Mouse (Mus musculus) lung, postnatal 0 days (tissue): ENCODE measurements around the gene Nptx1. TPM values are rescaled to one million over a fixed set of nuclear protein-coding genes. Genes with fewer than 3 reads are reported as not detected.
A peak's percentile ranks its signal among the peaks of the same experiment; 100 is the strongest.

Source experiments
- ATAC-seq: fragments of 200-750 bp; cut with Nextera tagmentation; 2 replicates; pipeline ENCODE4 v1.8.0; 2017; ENCODE audit warnings: moderate library complexity
- DNase-seq: peaks from one replicate; pipeline ENCODE4 v3.0.0-alpha.2; 2016; ENCODE audit warnings: low spot score
- H3K27ac ChIP-seq: fragments of 300-500 bp; sonication (generic); 2 replicates; pipeline ENCODE4 v1.5.1; 2014; ENCODE audit warnings: antibody characterized with exemption, mild to moderate bottlenecking, low read length, mixed read lengths
- H3K27me3 ChIP-seq: fragments of 300-500 bp; sonication (generic); replicated peaks from 2 replicates; pipeline ENCODE4 v1.6.1; 2014; ENCODE audit warnings: low read length, mixed read lengths; ENCODE audit not compliant: insufficient read depth
- H3K36me3 ChIP-seq: fragments of 300-500 bp; sonication (generic); 2 replicates; pipeline ENCODE4 v1.6.1; 2014; ENCODE audit warnings: low read length, mixed read lengths; ENCODE audit not compliant: insufficient read depth
- H3K4me1 ChIP-seq: fragments of 300-500 bp; sonication (generic); 2 replicates; pipeline ENCODE4 v1.6.1; 2014; ENCODE audit warnings: antibody characterized with exemption, low read depth, low read length, mixed read lengths; ENCODE audit not compliant: insufficient read depth
- H3K4me2 ChIP-seq: fragments of 300-500 bp; sonication (generic); replicated peaks from 2 replicates; pipeline ENCODE4 v1.6.1; 2014; ENCODE audit warnings: low read depth, mild to moderate bottlenecking, low read length, moderate library complexity, mixed read lengths
- H3K4me3 ChIP-seq: fragments of 300-500 bp; sonication (generic); 2 replicates; pipeline ENCODE4 v1.5.1; 2014; ENCODE audit warnings: low read depth, low read length
- H3K9ac ChIP-seq: fragments of 300-500 bp; sonication (generic); replicated peaks from 2 replicates; pipeline ENCODE4 v1.6.1; 2014; ENCODE audit warnings: low read depth, mild to moderate bottlenecking
- H3K9me3 ChIP-seq: fragments of 300-500 bp; sonication (generic); 2 replicates; pipeline ENCODE4 v1.6.1; 2016; ENCODE audit warnings: low read length, mixed read lengths
- CTCF ChIP-seq: IDR thresholded peaks from 2 replicates; pipeline ENCODE4 v1.5.1; 2016; ENCODE audit warnings: antibody characterized with exemption, mild to moderate bottlenecking
- EP300 ChIP-seq: IDR thresholded peaks from 2 replicates; pipeline ENCODE4 v1.6.1; 2016; ENCODE audit warnings: antibody characterized with exemption, mild to moderate bottlenecking, control low read depth
- WGBS: fragments of 180-500 bp; shearing (Covaris S2); extraction: QIAGEN DNeasy Blood & Tissue Kit; methylation state at CpG from one replicate; pipeline ENCODE4 v1.1.7; 2014; 5-methylcytosine and 5-hydroxymethylcytosine counted together
- polyA plus RNA-seq: library from polyadenylated mRNA; unstranded; fragments of >200 nt; fragmentation: Nextera tagmentation; extraction: Ambion mirVana; gene quantifications from 2 replicates; pipeline ENCODE4 v1.2.1, GENCODE M21; 2015

Nptx1 gene
- polyA plus RNA-seq, 1 experiment from 2014 or later = 1.7 TPM

- H3K36me3 ChIP-seq = peaks cover 19% of the 10 kb centered on the region
- ATAC-seq = no peak
These were observed 39.8 kb downstream of the Nptx1 start for GRCm38 (mm10) chr11:119507772-119508171.

GRCm38 (mm10) chr11:119506386-119506785, 41.2 kb downstream of the Nptx1 start:
- H3K36me3 ChIP-seq = peaks cover 19% of the 10 kb centered on the region
- no peak overlapping the region for H3K27ac ChIP-seq
- WGBS = 79% methylated on average over 4 of the region's 4 CpGs

More at GRCm38 (mm10) chr11:119507772-119508171, 39.8 kb downstream of the Nptx1 start:
- H3K4me3 ChIP-seq = no peak overlapping the region
- no peak for DNase-seq
- TF ChIP-seq CTCF = no peak
- TF ChIP-seq EP300 = no peak
- H3K4me1 ChIP-seq = no peaks in the 10 kb centered on the region
- no peak overlapping the region for H3K4me2 ChIP-seq
- no peak overlapping the region for H3K9ac ChIP-seq
- no peak overlapping the region for H3K27ac ChIP-seq
- WGBS = 83% methylated on average over 8 of the region's 8 CpGs
- no peaks in the 10 kb centered on the region for H3K27me3 ChIP-seq
- no peaks in the 10 kb centered on the region for H3K9me3 ChIP-seq

DNA sequence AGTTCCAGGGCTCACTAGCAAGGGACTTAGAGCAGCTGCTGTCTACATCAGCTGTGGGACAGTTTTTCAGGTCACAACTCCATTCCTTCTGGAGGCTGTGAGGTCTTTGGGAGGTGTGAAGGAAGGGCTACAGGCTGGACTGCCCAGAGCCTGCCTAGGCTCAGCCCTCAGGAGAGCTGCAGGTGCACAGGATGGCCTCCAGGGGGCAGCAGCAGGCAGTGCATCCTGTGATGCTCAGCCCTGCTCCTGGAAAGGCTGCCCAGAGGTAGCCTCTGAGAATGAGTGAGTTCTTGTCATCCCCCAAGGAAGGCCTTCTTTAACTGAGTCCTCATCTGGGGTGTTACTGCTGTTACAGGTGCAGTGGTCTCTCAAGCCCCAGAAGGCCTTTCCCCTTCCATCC, 43.9 kb downstream of the Nptx1 start:
- Histone ChIP-seq H3K27ac (no peak overlapping the region), H3K4me2 (no peak overlapping the region), H3K9ac (no peak overlapping the region), H3K9me3 (no peaks in the 10 kb centered on the region), H3K4me1 (no peaks in the 10 kb centered on the region), H3K27me3 (no peaks in the 10 kb centered on the region), H3K4me3 (no peak overlapping the region), H3K36me3 (peaks cover 25% of the 10 kb centered on the region)
- ATAC-seq (peak; percentile 84), DNase-seq (peak; percentile 72)
- TF ChIP-seq EP300 = no peak
- peak; percentile 99 for TF ChIP-seq CTCF

More at GRCm38 (mm10) chr11:119506386-119506785, 41.2 kb downstream of the Nptx1 start:
- no peak for DNase-seq
- no peak overlapping the region for H3K4me3 ChIP-seq
- no peak overlapping the region for H3K9ac ChIP-seq
- H3K4me2 ChIP-seq = no peak overlapping the region
- TF ChIP-seq CTCF (no peak), EP300 (no peak)
- no peaks in the 10 kb centered on the region for H3K4me1 ChIP-seq
- no peaks in the 10 kb centered on the region for H3K9me3 ChIP-seq
- ATAC-seq = no peak
- H3K27me3 ChIP-seq = no peaks in the 10 kb centered on the region

- H3K27me3 ChIP-seq = no peaks in the 10 kb centered on the region
- no peak for DNase-seq
- H3K4me1 ChIP-seq = no peaks in the 10 kb centered on the region
- no peak overlapping the region for H3K4me2 ChIP-seq
- H3K36me3 ChIP-seq = peaks cover 13% of the 10 kb centered on the region; the same call in 1 of the 2 replicates
- H3K9me3 ChIP-seq = no peaks in the 10 kb centered on the region
- H3K27ac ChIP-seq = no peak overlapping the region
- TF ChIP-seq EP300 = no peak
- TF ChIP-seq CTCF = no peak
- no peak overlapping the region for H3K9ac ChIP-seq
- no peak for ATAC-seq
- H3K4me3 ChIP-seq = no peak overlapping the region
- 76% methylated on average over 2 of the region's 2 CpGs for whole genome bisulfite sequencing
These were observed 47.5 kb downstream of the Nptx1 start for GRCm38 (mm10) chr11:119500011-119500410.

- Histone ChIP-seq H3K9me3 (no peaks in the 10 kb centered on the region), H3K9ac (no peak overlapping the region), H3K27ac (no peak overlapping the region), H3K27me3 (no peaks in the 10 kb centered on the region), H3K4me2 (no peak overlapping the region), H3K4me3 (no peak overlapping the region), H3K4me1 (no peaks in the 10 kb centered on the region), H3K36me3 (0 out of 2 replicates have a peak, but pooled peaks cover 8% of the 10 kb centered on the region)
- ATAC-seq (no peak), DNase-seq (no peak)
- TF ChIP-seq CTCF (no peak), EP300 (no peak)
- WGBS = 85% methylated on average over 4 of the region's 4 CpGs
These were observed 48.3 kb downstream of the Nptx1 start for GRCm38 (mm10) chr11:119499297-119499696.

DNA sequence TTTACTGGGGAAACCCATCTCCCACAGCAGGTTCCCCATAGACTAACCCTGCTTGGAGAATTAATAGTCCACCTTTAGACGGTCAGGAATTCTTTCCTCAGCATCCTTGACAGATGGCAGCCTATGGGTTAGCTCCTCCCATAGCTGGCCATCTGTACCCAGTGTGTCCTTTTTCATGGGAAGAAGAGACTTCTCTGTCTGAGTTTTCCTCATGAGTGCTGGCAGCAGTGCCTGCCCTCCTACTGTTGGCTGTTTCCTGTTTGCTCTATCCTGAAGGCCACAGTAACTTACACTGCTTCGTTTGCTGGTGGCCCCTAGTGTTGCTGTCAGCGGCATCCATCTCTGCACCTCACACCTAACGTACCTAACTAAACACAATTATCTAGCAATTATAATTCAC, 50.1 kb downstream of the Nptx1 start:
- H3K9me3 ChIP-seq = no peaks in the 10 kb centered on the region
- no peak overlapping the region for H3K27ac ChIP-seq
- TF ChIP-seq EP300 (no peak), CTCF (no peak)
- no peak for ATAC-seq
- no peaks in the 10 kb centered on the region for H3K4me1 ChIP-seq
- DNase-seq = no peak
- no peaks in the 10 kb centered on the region for H3K27me3 ChIP-seq
- H3K9ac ChIP-seq = no peak overlapping the region
- no peak overlapping the region for H3K4me2 ChIP-seq
- H3K4me3 ChIP-seq = no peak overlapping the region
- H3K36me3 ChIP-seq = 0 out of 2 replicates have a peak, but pooled peaks cover 8% of the 10 kb centered on the region
- 71% methylated on average over 4 of the region's 4 CpGs for WGBS

- DNase-seq = no peak
- no peaks in the 10 kb centered on the region for H3K9me3 ChIP-seq
- H3K36me3 ChIP-seq = 0 out of 2 replicates have a peak, but pooled peaks cover 8% of the 10 kb centered on the region
- no peaks in the 10 kb centered on the region for H3K27me3 ChIP-seq
- WGBS = 85% methylated on average over 5 of the region's 5 CpGs
- no peak overlapping the region for H3K4me3 ChIP-seq
- H3K4me2 ChIP-seq = no peak overlapping the region
- no peak overlapping the region for H3K27ac ChIP-seq
- H3K4me1 ChIP-seq = peaks cover 3% of the 10 kb centered on the region
- no peak overlapping the region for H3K9ac ChIP-seq
- no peak for TF ChIP-seq CTCF
- TF ChIP-seq EP300 = no peak
- ATAC-seq = no peak
These were observed 51.4 kb downstream of the Nptx1 start for GRCm38 (mm10) chr11:119496147-119496546.
